Mouse (Mus musculus) hindbrain, embryonic 15.5 days (tissue): ENCODE measurements around the gene Sncg. TPM values are rescaled to one million over a fixed set of nuclear protein-coding genes. Genes with fewer than 3 reads are reported as not detected.
"Not testable (repeated sequence)": the region's sequence is repeated elsewhere in the genome, so short reads cannot be mapped to it uniquely, and the experiment has no call there.

ENCODE experiments used
- ATAC-seq: fragments of 200-750 bp; cut with Nextera tagmentation; 2 replicates; pipeline ENCODE4 v1.8.0; 2017; ENCODE audit warnings: low read depth, moderate number of reproducible peaks, moderate TSS enrichment; ENCODE audit not compliant: low FRiP score
- H3K27ac ChIP-seq: fragments of 300-500 bp; sonication (generic); replicated peaks from 2 replicates; pipeline ENCODE4 v1.5.1; 2015; ENCODE audit warnings: mild to moderate bottlenecking, inconsistent platforms
- H3K27me3 ChIP-seq: fragments of 300-500 bp; sonication (generic); 2 replicates; pipeline ENCODE4 v1.6.1; 2015; ENCODE audit warnings: control low read depth, inconsistent platforms
- H3K36me3 ChIP-seq: fragments of 300-500 bp; sonication (generic); 2 replicates; pipeline ENCODE4 v1.6.1; 2015; ENCODE audit warnings: control low read depth, inconsistent platforms
- H3K4me1 ChIP-seq: fragments of 300-500 bp; sonication (generic); replicated peaks from 2 replicates; pipeline ENCODE4 v1.6.1; 2015; ENCODE audit warnings: control low read depth, inconsistent platforms
- H3K4me2 ChIP-seq: fragments of 300-500 bp; sonication (generic); 2 replicates; pipeline ENCODE4 v1.6.1; 2015; ENCODE audit warnings: moderate library complexity, mild to moderate bottlenecking, inconsistent platforms
- H3K4me3 ChIP-seq: fragments of 300-500 bp; sonication (generic); 2 replicates; pipeline ENCODE4 v1.5.1; 2015; ENCODE audit warnings: mild to moderate bottlenecking, inconsistent platforms
- H3K9ac ChIP-seq: fragments of 300-500 bp; sonication (generic); 2 replicates; pipeline ENCODE4 v1.6.1; 2015; ENCODE audit warnings: inconsistent platforms
- H3K9me3 ChIP-seq: fragments of 300-500 bp; sonication (generic); 2 replicates; pipeline ENCODE4 v1.6.1; 2016; ENCODE audit warnings: control low read depth, inconsistent platforms
- WGBS: fragments of 180-500 bp; shearing (Covaris S2); methylation state at CpG from one replicate; pipeline ENCODE4 v1.1.7; 2015; 5-methylcytosine and 5-hydroxymethylcytosine counted together
- polyA plus RNA-seq: library from polyadenylated mRNA; unstranded; fragments of >200 nt; fragmentation: Nextera tagmentation; extraction: Ambion mirVana; gene quantifications from 2 replicates; pipeline ENCODE4 v1.2.1, GENCODE M21; 2015

Gene Sncg
- polyA plus RNA-seq, 1 experiment from 2014 or later: 170 TPM

DNA sequence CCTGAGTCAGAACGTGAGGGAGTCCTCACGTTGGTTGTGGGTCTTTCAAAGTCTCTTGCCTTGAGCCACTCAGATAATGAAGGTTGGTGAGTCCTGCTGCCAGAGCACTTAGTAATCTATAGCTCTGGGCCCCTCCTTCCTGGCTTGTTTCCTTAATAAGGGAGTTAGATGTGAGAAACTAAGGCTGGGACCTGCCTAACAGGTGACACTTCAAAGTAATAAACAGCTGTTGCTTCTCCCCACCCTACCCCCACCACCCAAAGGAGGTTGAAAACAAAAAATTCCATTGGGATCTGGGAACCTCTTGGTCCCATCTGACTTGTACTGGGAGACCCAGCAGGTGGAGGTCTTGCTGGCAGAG is 9.5 kb downstream of the Sncg start:
- no peaks in the 10 kb centered on the region for H3K27me3 ChIP-seq
- H3K27ac ChIP-seq: no peak overlapping the region
- H3K4me3 ChIP-seq: no peak overlapping the region
- 84% methylated on average over 2 of the region's 2 CpGs for WGBS
- H3K9ac ChIP-seq: no peak overlapping the region
- no peak for ATAC-seq
- no peaks in the 10 kb centered on the region for H3K9me3 ChIP-seq
- peaks cover 9% of the 10 kb centered on the region for H3K4me1 ChIP-seq
- no peaks in the 10 kb centered on the region for H3K36me3 ChIP-seq
- no peak overlapping the region for H3K4me2 ChIP-seq

DNA sequence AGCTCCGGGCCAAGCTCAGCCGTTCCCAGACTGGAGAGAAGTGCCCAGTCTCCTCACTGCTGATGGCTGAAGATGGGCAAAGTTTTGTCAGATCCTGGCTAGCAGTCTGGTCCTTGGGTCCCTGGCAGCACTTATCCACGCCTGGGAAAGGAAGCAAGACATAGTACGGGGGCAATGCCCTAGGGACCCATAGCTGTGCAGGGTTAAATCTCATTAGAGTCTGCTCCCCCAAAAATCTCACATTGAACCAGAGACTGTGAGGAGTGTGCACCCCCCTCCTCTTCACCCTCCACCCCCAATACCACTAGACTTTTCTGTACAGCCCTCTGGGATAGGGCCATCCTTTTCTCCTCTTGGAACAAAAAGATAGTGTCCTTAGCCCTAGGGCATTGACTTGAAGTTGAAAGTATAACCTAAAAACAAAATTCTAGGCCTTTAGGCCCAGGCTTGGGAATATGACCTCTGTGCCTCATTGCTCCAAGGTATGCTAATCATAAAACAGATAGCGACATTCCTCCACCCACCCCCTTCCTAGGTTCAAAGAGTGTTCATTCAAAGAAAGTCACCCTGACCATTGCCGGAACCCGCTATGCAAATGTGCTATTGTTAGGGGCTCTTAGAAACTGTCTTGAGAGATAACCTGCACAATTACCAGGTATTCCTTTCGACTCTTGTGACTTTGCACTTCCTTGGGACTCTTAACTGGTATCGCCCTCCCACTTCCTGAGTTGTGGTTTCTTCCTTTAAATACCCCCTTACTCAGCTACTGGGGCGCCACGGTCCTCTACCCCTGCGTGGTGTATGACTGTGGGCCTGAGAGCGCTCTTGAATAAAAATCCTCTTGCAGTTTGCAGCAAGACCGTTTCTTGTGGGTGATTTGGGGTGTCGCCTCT is 10.1 kb downstream of the Sncg start:
- not testable (repeated sequence) for ATAC-seq, H3K36me3 ChIP-seq, H3K4me1 ChIP-seq, H3K9me3 ChIP-seq, H3K27me3 ChIP-seq
- H3K4me3 ChIP-seq: peak overlapping the region; percentile 43
- peak overlapping the region; percentile 93 for H3K4me2 ChIP-seq
- H3K27ac ChIP-seq: peak overlapping the region; percentile 66
- WGBS: 74% methylated on average over 15 of the region's 15 CpGs
- peak overlapping the region; percentile 61 for H3K9ac ChIP-seq

DNA sequence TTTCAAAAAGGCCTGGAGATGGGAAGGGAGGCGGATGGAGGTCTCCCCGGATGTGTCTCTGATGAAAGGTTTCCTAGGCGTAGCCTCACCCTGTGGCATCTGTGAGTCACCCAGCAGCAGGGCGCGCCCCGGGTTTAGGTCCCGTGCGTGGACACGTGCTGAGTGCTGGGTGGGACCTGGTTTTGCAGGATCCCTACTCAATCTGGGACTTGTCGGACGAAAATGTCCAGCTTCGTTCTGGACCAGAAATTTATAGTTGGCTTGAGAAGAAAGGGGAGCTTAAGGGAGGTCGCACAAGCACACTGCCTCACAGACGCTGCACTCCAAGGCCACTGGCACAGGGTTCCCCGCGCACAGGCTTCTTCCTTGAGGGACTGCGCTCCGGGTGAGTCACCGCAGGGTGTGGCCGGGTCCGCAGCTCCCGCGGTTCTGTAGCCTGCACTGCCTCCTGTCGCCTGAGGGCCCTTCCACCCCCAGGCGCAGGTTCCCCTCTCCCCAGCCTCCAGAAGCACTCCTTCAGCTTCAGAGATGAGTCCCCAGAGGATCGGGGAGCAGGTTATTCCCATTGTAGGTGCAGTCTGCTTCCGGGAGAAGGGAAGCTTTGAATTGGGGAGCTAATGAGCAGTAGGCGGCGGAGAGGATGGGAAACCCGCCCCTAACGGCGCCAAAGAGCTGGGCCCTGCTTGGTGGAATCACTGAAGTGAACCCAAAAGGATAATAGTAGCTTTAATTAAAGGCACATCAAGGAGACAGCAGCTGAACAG is 10.9 kb downstream of the Sncg start:
- peak; percentile 84 for ATAC-seq
- Histone ChIP-seq H3K27me3 (no peaks in the 10 kb centered on the region), H3K27ac (peak overlapping the region; percentile 66), H3K9ac (peak overlapping the region; percentile 61), H3K4me1 (peaks cover 9% of the 10 kb centered on the region), H3K4me2 (peak overlapping the region; percentile 93), H3K4me3 (peak overlapping the region; percentile 43), H3K9me3 (no peaks in the 10 kb centered on the region), H3K36me3 (no peaks in the 10 kb centered on the region)
- WGBS: 1% methylated on average over 32 of the region's 32 CpGs

DNA sequence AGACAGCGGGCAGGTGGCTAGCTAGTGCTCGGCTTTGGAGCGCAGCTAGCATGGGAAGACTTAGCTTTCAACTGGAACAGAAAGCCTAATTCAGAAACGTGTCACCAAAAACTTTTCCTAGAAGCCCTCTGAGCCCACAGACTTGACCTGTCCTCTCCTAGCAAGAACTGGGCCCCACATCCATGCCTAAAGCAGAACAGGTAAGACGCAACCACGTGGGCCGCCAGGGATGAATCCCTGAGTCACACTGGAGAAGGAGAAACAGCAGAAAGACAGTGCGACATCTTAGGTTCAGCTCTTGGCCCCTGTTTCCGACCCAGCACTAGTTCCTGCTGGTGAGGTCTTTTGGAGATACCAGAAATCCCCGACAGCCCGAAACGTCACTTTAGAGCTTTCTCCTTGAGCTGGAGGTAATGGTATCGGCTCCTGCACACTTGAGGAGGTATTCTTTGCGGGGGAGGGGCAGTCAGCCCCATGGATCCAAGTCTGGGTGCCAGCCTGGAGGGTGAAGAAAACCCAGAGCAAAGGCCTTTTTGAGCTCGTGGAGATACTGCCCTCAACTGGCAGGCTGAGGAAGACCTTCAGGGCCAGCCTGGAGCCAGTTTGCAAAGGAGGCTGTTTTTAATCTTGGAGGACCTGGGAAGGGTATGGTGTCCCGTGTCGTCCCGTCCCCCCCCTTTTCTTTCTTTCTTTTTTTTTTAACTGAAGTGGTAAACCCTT is 11.7 kb downstream of the Sncg start:
- peak; percentile 68 for ATAC-seq
- Histone ChIP-seq H3K9me3 (no peaks in the 10 kb centered on the region), H3K27me3 (no peaks in the 10 kb centered on the region), H3K27ac (peak overlapping the region; percentile 66; the same call in 1 of the 2 replicates), H3K4me1 (peaks cover 9% of the 10 kb centered on the region), H3K4me3 (peak overlapping the region; percentile 43), H3K4me2 (peak overlapping the region; percentile 93), H3K36me3 (no peaks in the 10 kb centered on the region), H3K9ac (peak overlapping the region; percentile 61; the same call in 1 of the 2 replicates)
- WGBS: 37% methylated on average over 18 of the region's 18 CpGs

DNA sequence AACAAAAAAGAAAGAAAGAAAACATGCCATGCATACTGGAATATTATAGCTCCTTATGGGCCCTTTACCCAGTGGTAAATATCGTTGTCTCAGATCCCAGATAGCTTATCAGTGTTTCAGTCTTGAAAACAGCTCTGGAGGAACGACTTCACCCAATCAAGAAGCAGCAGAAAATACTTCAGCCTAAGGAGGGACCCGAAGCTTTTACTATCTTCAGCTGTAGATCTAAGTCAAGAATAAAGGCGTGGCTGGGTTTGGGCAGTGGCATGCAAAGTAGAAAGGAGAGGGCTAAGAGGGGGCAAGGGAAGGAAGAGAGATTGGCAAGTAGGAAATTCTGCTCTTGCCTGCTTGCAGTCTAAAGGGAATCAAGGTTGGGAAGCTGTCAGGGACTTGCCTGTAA is 12.5 kb downstream of the Sncg start:
- Histone ChIP-seq H3K9ac (no peak overlapping the region), H3K4me2 (no peak overlapping the region), H3K36me3 (no peaks in the 10 kb centered on the region), H3K27ac (no peak overlapping the region), H3K4me1 (peaks cover 9% of the 10 kb centered on the region), H3K27me3 (no peaks in the 10 kb centered on the region), H3K9me3 (no peaks in the 10 kb centered on the region), H3K4me3 (no peak overlapping the region)
- no peak for ATAC-seq
- WGBS: 88% methylated on average over 4 of the region's 4 CpGs

DNA sequence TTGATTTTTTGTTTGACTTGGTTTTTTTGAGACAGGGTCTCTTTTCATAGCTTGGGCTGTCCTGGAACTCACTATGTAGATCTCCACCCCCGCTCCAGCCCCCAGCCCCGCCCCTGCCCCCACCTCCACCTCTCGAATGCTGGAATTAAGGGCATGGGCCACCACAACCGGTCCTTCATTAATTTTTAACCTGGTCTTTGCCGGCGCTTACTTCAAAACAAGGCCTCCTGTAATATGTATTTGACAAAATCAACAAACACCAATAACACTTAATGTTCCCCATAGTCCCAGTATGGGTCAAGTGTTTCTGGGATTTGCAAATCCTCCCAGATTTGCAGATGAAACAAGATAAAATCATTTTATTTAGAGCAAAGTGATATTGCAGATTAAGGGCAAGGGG is 14.3 kb downstream of the Sncg start:
- Histone ChIP-seq H3K36me3 (no peaks in the 10 kb centered on the region), H3K27me3 (no peaks in the 10 kb centered on the region), H3K9me3 (no peaks in the 10 kb centered on the region), H3K9ac (no peak overlapping the region), H3K27ac (no peak overlapping the region), H3K4me1 (peaks cover 9% of the 10 kb centered on the region), H3K4me3 (no peak overlapping the region), H3K4me2 (no peak overlapping the region)
- no peak for ATAC-seq
- WGBS: 42% methylated on average over 6 of the region's 6 CpGs

DNA sequence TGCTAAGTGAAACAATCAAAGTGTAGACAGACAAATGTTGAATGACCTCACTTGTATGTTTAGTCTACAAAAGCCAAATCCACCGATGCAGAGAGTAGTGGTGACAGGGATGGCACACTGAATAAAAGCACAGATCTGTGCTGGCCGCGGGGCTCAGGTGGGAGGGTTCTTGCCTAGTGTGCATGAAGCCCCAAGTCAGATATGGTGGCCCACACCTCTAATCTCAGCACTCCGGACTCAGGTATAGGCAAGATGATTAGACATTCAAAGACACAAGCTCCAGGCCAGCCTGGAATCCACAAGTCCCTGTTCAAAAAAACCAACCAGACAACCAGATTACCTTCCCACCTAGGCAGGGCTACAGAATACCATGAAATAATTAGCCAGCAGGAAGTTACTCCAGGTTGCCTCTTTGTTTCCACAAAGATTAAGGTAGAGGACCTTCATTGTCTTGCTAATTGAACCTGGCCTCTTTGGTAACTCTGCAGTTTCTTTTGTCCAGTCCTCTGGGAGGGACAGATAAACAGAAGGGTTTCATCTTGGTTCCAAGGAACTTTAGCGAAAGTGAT is 14.8 kb downstream of the Sncg start:
- 52% methylated on average over 5 of the region's 5 CpGs for WGBS
- Histone ChIP-seq H3K27ac (no peak overlapping the region), H3K27me3 (no peaks in the 10 kb centered on the region), H3K36me3 (no peaks in the 10 kb centered on the region), H3K4me3 (no peak overlapping the region), H3K9ac (no peak overlapping the region), H3K4me2 (no peak overlapping the region), H3K9me3 (no peaks in the 10 kb centered on the region), H3K4me1 (peaks cover 9% of the 10 kb centered on the region)
- ATAC-seq: no peak

DNA sequence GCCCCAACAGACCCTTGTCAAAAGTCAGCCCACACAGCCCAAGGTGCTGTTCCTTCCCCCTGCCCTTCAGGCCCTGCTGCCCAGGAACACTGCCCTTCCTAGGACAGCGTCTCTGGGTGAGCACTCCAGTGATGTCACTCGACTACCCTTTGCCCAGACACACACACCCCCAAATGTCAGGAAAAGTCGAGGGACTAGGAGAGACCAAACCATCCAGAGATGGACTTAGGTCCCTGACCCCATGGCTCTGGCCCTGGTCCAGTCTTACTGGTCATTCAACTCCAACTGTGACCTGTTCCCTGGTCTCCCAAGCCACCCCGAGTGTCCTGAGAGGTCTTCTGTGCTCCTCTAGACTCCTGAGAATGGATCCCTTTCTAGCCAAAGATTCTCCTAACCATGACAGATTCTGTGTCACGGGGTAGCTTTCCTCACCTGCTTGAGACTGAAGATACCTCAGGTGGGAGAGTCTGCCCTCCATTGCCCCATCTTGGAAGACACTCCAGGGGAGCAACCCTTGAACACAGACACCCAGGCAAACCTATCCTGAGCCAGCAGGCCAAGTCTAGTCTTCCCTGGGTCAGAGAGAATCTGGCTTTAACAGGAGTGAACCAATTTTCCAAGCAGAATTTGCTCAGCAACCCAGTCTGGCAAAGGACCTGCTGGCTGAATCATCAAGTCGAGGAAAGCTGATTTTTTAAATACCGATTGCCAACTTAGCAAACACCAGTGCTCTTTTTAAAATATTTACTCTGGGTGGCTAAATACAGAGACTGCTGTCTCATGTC is 16.7 kb downstream of the Sncg start:
- WGBS: 85% methylated on average over 7 of the region's 7 CpGs
- Histone ChIP-seq H3K9ac (no peak overlapping the region), H3K27ac (no peak overlapping the region), H3K27me3 (no peaks in the 10 kb centered on the region), H3K4me1 (no peaks in the 10 kb centered on the region; the same call in 1 of the 2 replicates), H3K36me3 (no peaks in the 10 kb centered on the region), H3K4me2 (no peak overlapping the region), H3K4me3 (no peak overlapping the region), H3K9me3 (no peaks in the 10 kb centered on the region)
- no peak for ATAC-seq

DNA sequence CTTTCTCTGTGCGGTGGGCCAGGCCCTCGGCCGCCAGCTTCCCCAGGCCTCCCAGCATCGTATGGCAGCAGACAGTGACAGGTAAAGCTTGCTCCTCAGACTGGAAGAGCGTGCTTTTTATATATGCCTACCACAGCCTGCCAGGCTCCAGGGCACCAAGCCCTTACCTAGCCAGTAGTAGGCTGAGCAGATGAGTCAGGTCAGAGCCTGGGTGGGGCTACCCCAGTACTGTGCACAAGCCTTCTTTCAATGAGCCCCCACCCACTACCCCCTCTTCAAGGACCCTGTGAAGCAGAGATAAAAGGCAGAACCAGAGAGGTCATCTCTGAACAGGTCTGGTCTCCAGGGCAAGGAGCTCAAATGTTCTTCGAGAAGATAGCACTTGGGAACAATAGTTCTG is 19.3 kb downstream of the Sncg start, which contains the start of gene Fam25c:
Gene Fam25c, minus strand, starts transcription at position 133 of the 400 bp plus-strand sequence.
- Histone ChIP-seq H3K4me3 (no peak within 1 kb of the TSS), H3K4me2 (no peak within 1 kb of the TSS), H3K9me3 (no peaks in the 10 kb centered on the region), H3K9ac (no peak within 1 kb of the TSS), H3K27me3 (no peaks in the 10 kb centered on the region), H3K27ac (no peak within 1 kb of the TSS), H3K4me1 (no peaks in the 10 kb centered on the region), H3K36me3 (no peaks in the 10 kb centered on the region)
- 82% methylated on average over 6 of the region's 6 CpGs for WGBS
- ATAC-seq: no peak

DNA sequence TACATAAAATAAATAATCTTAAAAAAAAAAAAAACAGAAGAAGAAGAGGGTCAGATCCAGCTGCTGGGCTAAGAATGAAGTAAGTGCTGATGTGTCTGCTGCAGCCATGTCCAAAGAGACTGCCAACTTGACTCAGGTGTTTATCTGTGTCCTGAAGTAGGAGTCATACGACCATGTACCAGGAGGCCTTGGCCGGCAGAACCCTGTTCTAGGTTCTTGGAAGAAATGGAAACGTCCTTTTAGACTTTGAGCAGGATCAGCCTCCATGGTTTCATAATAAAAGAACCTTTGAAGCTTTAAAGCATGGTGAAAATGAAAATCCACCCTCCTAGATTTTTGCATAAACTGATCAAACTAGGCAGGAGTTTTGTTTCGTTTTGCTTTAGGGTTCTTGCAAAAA is 20.1 kb downstream of the Sncg start:
- no peak overlapping the region for H3K9ac ChIP-seq
- H3K4me1 ChIP-seq: no peaks in the 10 kb centered on the region
- H3K36me3 ChIP-seq: no peaks in the 10 kb centered on the region
- H3K27me3 ChIP-seq: no peaks in the 10 kb centered on the region
- ATAC-seq: no peak
- no peak overlapping the region for H3K4me3 ChIP-seq
- H3K9me3 ChIP-seq: no peaks in the 10 kb centered on the region
- 89% methylated on average over 4 of the region's 4 CpGs for WGBS
- no peak overlapping the region for H3K4me2 ChIP-seq
- no peak overlapping the region for H3K27ac ChIP-seq

DNA sequence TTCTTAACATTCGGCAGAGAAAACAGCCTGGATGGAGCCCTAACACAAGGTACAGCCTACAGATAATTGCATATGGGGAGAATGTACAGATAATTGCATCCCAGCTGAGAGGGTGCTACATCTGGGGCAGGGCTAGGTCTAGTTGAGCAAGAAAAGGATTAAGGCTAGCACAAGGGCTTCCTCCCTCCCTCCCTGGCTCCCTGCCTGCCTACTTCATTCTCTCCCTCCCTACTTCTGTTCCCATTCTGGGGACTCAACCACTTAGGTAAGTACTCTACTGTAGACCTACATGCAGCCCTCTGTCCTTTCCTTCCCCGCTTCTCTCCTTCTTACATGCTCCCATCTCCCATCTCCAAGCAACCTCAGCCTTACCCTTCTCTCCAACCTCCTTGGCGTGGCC is 21.3 kb downstream of the Sncg start:
- no peak for ATAC-seq
- Histone ChIP-seq H3K4me3 (no peak overlapping the region), H3K27me3 (no peaks in the 10 kb centered on the region), H3K4me1 (no peaks in the 10 kb centered on the region), H3K27ac (no peak overlapping the region), H3K9ac (no peak overlapping the region), H3K9me3 (no peaks in the 10 kb centered on the region), H3K36me3 (no peaks in the 10 kb centered on the region), H3K4me2 (no peak overlapping the region)
- WGBS: 96% methylated on average over 3 of the region's 3 CpGs
